Mouse (Mus musculus) heart, adult 10 weeks (tissue): ENCODE data around the gene Atf2. TPM values are rescaled to one million over a fixed set of nuclear protein-coding genes. Genes with fewer than 3 reads are reported as not detected.

Experiments used
- polyA plus RNA-seq: library from polyadenylated mRNA; stranded (reverse); fragments of 350-450 nt; fragmentation: Illumina TruSeq; extraction: RNeasy Lipid Tissue Mini Kit (QIAGEN cat#74804); gene quantifications from one replicate; pipeline ENCODE4 v1.2.3, GENCODE M21; 2014; ENCODE audit warnings: low read depth, low replicate concordance

The Atf2 gene
- polyA plus RNA-seq, result 22.6 TPM

GRCm38 (mm10) chr2:73892464-73893296 lies at the start of gene Atf2:
Gene Atf2 (minus strand): TSS chr2:73892639.

GRCm38 (mm10) chr2:73911175-73911700 lies 18.8 kb upstream of the Atf2 start, which contains the start of gene Atp5g3:
Gene Atp5g3 (minus strand): TSS chr2:73911326.

GRCm38 (mm10) chr2:73774786-73775682 lies 117.4 kb downstream of the Atf2 start, which contains the start of gene Chn1:
Gene Chn1 (minus strand): TSS chr2:73775346.

Other genes starting within 250 kb of the Atf2 start
- 34.9 TPM for gene Chn1, start 117.3 kb downstream of the Atf2 start, polyA plus RNA-seq
- 3,590 TPM for gene Atp5g3, start 18.7 kb upstream of the Atf2 start, polyA plus RNA-seq